Mouse (Mus musculus): ENCODE measurements around the gene Vps39.

Gene Vps39

DNA sequence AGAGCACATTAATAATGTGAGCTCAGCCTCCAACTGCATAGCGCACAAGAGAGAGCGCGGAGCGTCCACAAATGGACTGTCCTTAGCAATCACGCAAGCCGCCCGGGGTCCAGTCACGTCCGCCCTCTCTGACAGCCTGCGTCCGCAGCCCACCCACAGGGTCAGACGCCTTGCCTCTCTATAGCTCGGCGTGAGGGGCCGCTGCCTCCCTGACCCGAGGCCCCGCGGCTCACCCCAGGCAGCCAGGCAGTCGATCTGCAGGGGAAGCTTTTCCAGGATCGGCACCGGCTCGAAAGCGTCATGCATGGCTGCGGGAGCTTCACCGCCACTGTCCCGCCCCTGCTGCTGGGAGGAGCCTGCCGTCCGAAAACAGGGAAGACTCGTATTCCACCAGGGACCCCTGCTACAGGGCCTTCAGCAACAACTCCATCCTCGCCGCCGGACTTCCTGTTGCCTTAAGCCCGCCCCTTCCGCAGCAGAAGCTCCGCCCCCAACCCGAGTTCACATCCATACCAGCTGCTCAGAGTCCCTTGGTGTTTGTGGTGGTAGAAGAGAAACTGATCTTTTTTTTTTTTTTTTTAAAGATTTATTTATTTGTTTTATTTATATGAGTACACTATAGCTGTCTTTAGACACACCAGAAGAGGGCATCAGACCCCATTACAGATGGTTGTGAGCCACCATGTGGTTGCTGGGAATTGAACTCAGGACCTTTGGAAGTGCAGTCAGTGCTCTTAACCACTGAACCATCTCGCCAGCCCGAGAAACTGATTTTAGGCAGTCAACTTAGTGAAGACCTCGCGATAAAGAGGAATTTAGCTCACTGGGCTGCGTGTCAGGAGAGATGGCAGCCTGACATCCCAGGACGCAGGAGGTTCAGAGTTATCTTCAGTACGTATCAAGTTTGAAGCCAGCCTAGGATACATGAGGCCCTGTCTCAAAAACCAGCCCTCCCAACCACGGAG is at the start of gene Vps39:
Vps39 (minus strand) TSS at position 456 of the 965 bp plus-strand sequence.
- DNase-seq (ENCODE audit: low spot score in 2 of 2): peak; percentile 82 to 93

- DNase-seq (ENCODE audit: low spot score in 2 of 2): no peak
These were observed 45.0 kb upstream of the Vps39 start for GRCm38 (mm10) chr2:120397951-120398350.

DNA sequence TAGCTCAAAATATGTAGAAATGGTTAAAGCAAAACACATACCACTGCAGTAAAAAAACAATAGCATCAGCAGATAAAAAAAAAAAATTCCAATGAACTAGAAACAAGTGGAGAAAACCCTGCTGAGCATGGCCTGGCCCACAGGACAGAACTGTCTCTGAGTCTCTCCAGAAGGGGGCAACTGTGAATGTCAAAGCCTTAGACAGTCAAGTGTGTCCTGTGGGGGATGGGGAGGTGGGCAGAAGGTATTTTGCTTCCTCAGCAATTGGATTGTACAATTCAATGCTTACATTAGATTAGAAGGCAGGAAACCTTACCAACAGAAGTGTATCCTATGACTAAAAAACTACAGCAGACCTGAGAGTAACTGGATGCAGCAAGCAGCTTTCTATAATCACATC is 39.5 kb upstream of the Vps39 start:
- DNase-seq (ENCODE audit: low spot score in 2 of 2): no peak

DNA sequence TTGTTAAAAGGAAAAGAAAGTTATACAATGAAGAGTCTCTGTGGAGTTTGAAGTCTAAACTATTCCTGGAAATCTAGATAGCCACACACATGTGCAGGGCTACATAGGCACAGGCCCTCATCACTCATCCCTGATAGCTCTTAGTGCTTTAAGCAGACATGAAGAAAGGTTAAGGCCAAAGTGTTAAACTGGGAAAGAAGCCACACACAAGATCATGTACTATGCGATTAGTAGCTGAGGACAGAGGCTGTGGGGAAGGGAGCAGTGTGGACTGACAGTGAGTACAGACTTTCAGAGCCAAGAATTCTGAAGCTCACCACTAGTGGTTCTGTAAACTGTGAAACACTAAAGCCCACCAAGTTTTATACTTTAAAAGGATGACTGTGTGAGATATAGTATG is 38.0 kb upstream of the Vps39 start:
- DNase-seq (ENCODE audit: low spot score in 2 of 2): no peak

GRCm38 (mm10) chr2:120389376-120389775 is 36.4 kb upstream of the Vps39 start:
- DNase-seq (ENCODE audit: low spot score in 2 of 2): no peak

DNA sequence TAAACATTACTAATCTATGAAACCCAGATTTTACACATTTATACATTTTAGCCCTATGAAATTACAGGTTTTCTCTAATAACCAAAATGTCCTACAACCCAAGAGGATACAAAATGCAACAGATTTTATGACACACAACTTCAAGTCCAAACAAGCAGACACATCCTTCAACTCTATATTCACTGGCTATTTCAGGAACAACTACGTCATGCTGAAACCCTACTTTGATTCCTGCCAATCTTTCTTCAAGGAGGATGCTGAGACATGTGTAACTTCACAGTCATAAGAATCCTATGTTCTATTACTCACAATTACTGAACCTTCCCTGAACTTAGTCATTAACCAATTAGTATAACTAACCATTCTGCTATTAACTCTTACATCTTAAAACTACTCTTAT is 34.4 kb upstream of the Vps39 start:
- no peak for DNase-seq (ENCODE audit: low spot score in 2 of 2)

- no peak for DNase-seq (ENCODE audit: low spot score in 2 of 2)
These were observed 33.3 kb upstream of the Vps39 start for GRCm38 (mm10) chr2:120386264-120386663.

DNA sequence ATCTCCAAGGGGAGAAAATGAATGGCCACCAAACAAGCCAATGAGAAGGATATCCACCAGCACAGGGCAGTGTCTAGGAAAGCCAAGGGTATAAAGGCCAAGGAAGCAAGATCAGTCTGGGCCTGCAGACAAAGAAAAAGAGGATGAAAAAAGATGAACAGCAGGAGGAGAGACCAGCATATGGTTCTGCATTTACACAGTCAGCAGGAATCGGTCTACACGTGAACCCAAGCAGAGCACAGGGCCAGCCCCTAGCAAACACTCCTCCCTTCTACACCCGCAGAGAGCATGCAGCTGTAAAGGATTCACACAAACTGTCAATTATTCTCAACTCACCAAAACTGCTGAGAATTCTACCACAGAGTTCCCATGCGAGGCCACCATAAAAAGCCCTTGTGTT is 20.9 kb upstream of the Vps39 start:
- DNase-seq (ENCODE audit: low spot score in 2 of 2): no peak

- no peak for DNase-seq (ENCODE audit: low spot score in 2 of 2)
These were observed 14.7 kb upstream of the Vps39 start for GRCm38 (mm10) chr2:120367416-120368207.

GRCm38 (mm10) chr2:120366501-120366900 is 13.6 kb upstream of the Vps39 start:
- no peak for DNase-seq (ENCODE audit: low spot score in 2 of 2)

GRCm38 (mm10) chr2:120360425-120360824 is 7.5 kb upstream of the Vps39 start:
- no peak for DNase-seq (ENCODE audit: low spot score in 2 of 2)

GRCm38 (mm10) chr2:120351321-120351720 is 1.6 kb downstream of the Vps39 start:
- DNase-seq (ENCODE audit: low spot score in 2 of 2): no peak

DNA sequence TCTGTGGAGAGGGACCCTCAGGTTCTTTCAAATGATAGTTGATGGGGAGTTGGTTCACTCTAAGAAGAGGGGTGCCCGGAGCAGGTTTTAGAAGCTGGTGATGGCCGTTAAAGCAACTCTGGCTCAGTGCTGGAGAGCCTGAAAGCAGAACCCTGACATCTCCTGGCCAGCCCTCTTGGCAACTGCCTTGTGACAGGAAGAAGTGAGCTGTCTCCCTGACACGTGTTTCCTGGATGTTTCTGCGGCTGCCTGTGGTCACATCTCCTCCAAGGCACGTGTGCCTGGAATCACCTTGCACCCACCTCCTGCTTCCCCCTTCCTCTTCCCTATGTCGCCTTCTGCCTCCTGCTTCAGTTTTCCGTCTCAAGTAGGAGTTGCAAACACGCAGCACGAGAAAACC is 4.8 kb downstream of the Vps39 start:
- DNase-seq (ENCODE audit: low spot score in 2 of 2): no peak

DNA sequence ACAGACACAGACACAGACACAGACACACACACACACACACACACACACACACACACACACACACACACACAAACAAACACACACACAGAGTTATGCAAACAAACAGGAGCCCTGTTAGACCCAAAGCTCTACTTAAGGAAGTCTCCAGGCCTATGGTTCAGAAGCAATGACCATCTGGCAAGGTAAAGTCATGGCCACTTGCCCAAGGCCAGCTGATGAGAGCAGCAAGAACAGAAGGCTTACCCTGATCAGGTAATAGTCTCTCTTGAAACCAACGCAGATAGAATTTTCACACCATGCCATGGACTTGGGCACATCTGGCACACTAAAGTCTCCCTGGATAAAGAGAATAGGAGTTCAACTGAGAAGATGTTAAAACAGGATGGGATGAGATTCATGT is 11.2 kb downstream of the Vps39 start:
- no peak for DNase-seq (ENCODE audit: low spot score in 2 of 2)

DNA sequence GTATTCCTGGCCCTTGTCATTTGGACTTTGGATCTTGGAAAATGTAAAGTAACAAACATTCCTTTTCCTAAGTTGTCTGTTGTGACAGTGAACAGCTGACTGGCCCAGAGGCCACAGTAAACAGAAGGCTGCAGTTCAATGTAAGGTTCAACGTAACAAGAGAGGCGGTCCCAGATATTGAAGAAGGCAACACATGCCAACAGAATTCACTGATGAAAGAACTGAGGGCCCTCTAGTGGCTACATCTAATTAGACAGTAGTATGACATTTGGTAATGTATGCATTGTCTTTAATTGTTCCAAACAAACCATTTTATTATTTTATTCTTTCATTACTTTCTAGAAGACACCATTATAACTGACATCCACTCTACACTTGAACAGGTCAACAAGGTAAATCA is 15.1 kb downstream of the Vps39 start:
- no peak for DNase-seq (ENCODE audit: low spot score in 2 of 2)

DNA sequence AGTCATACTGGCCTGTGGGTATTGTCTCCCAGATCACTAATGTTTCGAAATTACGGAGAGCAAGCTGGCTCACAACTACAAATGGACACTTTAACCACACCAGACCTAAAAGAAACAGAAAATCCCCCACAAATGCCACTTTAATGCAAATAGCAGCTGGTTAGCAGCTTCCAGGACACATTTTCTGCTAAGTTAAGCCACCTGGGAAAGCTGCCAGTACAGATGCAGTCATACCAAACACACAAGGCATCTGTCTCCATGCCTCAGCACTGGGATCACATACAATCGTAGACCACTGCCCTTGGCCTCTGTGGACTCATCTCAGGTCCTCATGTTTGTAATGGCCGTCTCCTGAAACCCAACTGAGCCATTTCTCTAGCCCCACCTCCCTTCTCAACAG is 21.4 kb downstream of the Vps39 start:
- no peak for DNase-seq (ENCODE audit: low spot score in 2 of 2)

DNA sequence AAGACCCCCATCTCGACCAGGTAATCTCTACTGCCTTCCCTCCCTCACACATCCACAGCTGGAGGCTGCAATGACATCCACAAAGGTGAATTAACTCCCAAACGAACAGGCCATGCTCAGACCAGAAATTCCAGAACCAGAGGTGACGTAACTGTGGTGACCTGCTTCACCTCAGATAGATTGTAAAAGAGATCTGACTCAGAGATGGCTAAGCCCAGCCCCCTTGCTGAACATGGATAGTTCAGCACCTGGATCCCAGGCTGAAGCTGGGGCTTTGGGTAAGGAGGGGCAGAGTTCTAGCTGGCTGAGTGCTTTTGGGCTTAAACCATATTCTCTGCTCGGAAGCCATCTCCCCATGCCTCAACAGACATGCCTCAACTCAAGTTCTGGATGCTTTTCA is 37.9 kb downstream of the Vps39 start:
- no peak for DNase-seq (ENCODE audit: low spot score in 2 of 2)

DNA sequence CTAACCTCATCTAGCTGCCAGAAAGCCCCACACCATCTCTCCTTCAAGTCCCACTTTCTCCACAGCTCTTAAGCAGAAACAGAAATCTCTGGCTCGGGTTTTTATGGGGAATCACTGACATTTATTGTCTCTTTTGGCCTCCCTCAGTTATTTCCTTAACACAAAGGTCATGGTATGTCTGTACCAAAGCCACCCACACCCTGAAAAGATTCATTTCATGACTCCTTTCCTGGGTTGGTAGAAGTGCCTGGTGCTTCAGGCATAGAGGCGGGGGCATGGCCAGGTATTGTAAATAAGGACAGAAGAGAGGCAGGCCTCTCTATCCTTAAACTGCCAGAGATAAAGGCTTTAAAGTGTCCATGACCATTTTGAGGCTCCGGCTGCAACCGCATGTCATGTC is 38.5 kb downstream of the Vps39 start:
- DNase-seq (ENCODE audit: low spot score in 2 of 2): no peak

GRCm38 (mm10) chr2:120313976-120314375 is 39.0 kb downstream of the Vps39 start, which contains the start of gene Pla2g4f:
Pla2g4f (minus strand) TSS chr2:120314165.
- DNase-seq (ENCODE audit: low spot score in 2 of 2): no peak

- DNase-seq (ENCODE audit: low spot score in 2 of 2): no peak
These were observed 40.6 kb downstream of the Vps39 start for GRCm38 (mm10) chr2:120312276-120312825.

DNA sequence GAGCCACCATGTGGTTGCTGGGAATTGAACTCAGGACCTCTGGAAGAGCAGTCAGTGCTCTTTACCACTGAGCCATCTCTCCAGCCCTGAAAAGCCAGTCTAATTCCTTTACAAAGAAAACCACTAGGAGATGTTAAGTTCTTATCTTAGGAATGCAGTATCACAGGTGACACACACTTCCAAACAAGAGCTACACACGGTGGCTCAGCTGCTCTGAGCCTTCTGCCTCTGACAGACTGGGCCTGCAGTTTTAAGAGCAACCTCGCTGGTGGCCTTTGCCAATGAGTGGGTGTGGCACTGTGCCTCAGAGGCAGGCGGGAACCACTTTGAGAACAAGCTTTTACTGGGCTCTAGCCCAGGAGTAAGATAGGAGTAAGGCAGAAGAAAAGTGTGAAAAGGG is 48.8 kb downstream of the Vps39 start:
- no peak for DNase-seq (ENCODE audit: low spot score in 2 of 2)

DNA sequence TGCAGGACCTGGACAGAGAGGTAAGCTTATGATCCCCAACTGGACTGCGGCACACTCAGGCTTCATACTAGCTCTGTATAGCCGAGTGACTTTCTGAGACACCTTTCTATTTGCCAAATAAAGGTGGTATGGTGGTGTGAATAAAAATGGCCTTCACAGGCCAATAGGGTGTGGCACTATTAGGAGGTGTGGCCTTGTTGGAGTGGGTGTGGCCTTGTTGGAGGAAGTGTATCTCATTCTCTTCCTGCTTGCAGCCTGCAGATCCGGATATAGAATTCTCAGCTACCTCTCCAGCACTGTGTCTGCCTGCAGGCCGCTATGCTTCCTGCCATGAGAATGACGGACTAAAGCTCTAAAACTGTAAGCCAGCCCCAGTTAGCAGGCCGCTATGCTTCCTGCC is 51.9 kb downstream of the Vps39 start:
- no peak for DNase-seq (ENCODE audit: low spot score in 2 of 2)
